Mouse (Mus musculus) thymus, adult 2 months (tissue): ENCODE measurements around the gene Pofut2. TPM values are rescaled to one million over a fixed set of nuclear protein-coding genes. Genes with fewer than 3 reads are reported as not detected.

Experiments
- DNase-seq: peaks from one replicate; pipeline ENCODE4 v3.0.0; 2021
- H3K27ac ChIP-seq: fragments of 200-500 bp; 2 replicates; pipeline ENCODE4 v1.5.1; 2012; ENCODE audit warnings: low read length, control low read depth; ENCODE audit not compliant: control insufficient read depth, insufficient read depth
- H3K27me3 ChIP-seq: fragments of 200-500 bp; 2 replicates; pipeline ENCODE4 v1.6.1; 2012; ENCODE audit warnings: mild to moderate bottlenecking, low read length, moderate library complexity, mixed read lengths; ENCODE audit not compliant: control insufficient read depth, insufficient read depth
- H3K36me3 ChIP-seq: fragments of 200-500 bp; 2 replicates; pipeline ENCODE4 v1.6.1; 2012; ENCODE audit warnings: mild to moderate bottlenecking, low read length, moderate library complexity; ENCODE audit not compliant: control insufficient read depth, insufficient read depth
- H3K4me1 ChIP-seq: fragments of 200-500 bp; replicated peaks from 2 replicates; pipeline ENCODE4 v1.6.1; 2012; ENCODE audit warnings: low read length; ENCODE audit not compliant: control insufficient read depth, insufficient read depth
- H3K4me3 ChIP-seq: fragments of 200-500 bp; 2 replicates; pipeline ENCODE4 v1.5.1; 2012; ENCODE audit warnings: mild to moderate bottlenecking, low read length, control low read depth, moderate library complexity; ENCODE audit not compliant: control insufficient read depth, insufficient read depth
- CTCF ChIP-seq: fragments of 200-500 bp; IDR thresholded peaks from 2 replicates; pipeline ENCODE4 v1.5.1; 2012; ENCODE audit warnings: mild to moderate bottlenecking, control low read depth, low read length, moderate library complexity, borderline replicate concordance; ENCODE audit not compliant: control insufficient read depth, poor library complexity, insufficient read depth; ENCODE audit errors: extremely low read depth
- POLR2A ChIP-seq: fragments of 200-500 bp; IDR thresholded peaks from 2 replicates; pipeline ENCODE4 v1.6.1; 2012; ENCODE audit warnings: mild to moderate bottlenecking, low read length, control low read depth, moderate library complexity; ENCODE audit not compliant: control insufficient read depth, poor library complexity, insufficient read depth; ENCODE audit errors: extremely low read depth
- WGBS: fragments of 180-500 bp; shearing (Covaris S2); methylation state at CpG from one replicate; pipeline ENCODE4 v1.1.7; 2018; 5-methylcytosine and 5-hydroxymethylcytosine counted together
- polyA plus RNA-seq: library from polyadenylated mRNA; depleted of rRNA; stranded (reverse); fragments of >200 nt; gene quantifications from 2 replicates; pipeline ENCODE4 v1.2.3, GENCODE M21; 2012; rRNA removed

Gene Pofut2
- polyA plus RNA-seq, result 50.4 and 60.0 TPM in 2 replicates

DNA sequence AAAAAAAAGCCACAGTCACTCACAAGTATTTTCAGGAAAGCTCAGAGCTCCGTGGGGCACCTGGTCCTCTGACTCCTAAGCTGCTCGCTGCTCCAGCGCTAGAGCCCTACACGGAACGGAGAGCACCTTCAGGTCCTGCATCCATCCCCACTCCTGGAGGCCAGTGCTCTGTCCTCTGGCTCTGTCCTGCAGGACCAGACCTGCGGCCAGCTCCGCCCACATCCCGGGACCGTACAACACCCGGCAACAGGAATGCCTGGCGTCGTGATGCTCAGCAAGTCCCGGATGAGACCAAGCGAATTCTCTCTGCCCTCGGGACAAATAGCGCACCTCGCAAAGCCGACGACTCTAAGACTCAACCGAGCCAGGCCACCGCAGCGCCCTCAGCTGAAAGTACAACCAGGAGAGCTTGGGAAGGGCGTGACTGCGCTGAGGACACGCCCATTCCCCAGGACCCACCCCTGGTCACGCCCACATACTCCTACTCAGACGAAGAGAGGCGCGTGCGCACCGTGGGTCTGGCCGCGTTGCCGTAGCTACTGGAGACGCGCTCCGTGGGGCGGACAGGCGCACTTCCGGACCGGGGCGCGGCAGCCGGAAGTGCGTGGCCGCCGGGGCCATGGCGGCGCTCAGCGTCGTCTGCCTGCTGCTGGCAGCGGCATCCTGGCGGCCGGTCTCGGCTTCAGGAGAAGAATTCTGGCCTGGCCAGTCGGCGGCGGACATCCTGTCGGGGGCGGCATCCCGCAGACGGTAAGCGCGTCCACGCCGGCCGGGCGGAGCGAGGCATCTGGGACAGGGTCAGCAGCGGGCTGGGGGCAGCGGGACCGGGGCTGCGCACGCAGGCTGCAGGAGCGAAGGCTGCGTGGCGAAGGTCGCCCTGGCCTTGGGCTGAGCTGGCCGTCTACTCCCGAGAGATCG, at the start of gene Pofut2:
Gene Pofut2, plus strand, starts transcription at position 515 of the 918 bp plus-strand sequence.
- TF ChIP-seq POLR2A, result peak; percentile 96
- TF ChIP-seq CTCF, result peak; percentile 67; the same call in 1 of the 2 replicates
- peak; percentile 94 for DNase-seq
- Histone ChIP-seq H3K4me1 (peaks cover 3% of the 10 kb centered on the region), H3K4me3 (peak within 1 kb of the TSS; percentile 78), H3K27ac (no peak within 1 kb of the TSS), H3K36me3 (no peaks in the 10 kb centered on the region), H3K27me3 (no peaks in the 10 kb centered on the region)
- under 1% methylated on average over 81 of the region's 81 CpGs for WGBS

DNA sequence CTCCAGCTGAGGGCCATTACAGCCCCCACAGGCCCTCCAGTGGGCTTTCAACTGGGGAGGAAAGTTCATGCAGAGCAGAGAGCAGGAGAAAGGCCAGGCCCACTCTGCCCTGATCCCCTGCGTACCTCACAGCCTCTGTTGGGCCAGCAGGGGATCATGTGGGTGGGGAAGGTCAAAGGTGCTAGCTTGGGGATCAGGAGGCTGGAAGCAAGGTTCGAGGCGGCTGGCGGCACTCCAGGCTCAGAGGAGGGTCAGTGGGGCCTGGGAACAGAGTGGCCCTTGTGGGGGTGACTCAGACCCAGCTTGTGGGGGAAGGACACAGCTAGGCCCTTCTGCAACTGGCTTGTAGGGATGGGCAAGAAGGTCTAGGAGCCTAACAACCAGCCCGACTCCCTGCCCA, 49.8 kb upstream of the Pofut2 start:
- Histone ChIP-seq H3K4me3 (no peak overlapping the region), H3K27me3 (no peaks in the 10 kb centered on the region), H3K36me3 (no peaks in the 10 kb centered on the region), H3K27ac (no peak overlapping the region), H3K4me1 (no peaks in the 10 kb centered on the region)
- 91% methylated on average over 5 of the region's 5 CpGs for WGBS
- no peak for TF ChIP-seq CTCF
- TF ChIP-seq POLR2A, result no peak
- DNase-seq, result no peak

DNA sequence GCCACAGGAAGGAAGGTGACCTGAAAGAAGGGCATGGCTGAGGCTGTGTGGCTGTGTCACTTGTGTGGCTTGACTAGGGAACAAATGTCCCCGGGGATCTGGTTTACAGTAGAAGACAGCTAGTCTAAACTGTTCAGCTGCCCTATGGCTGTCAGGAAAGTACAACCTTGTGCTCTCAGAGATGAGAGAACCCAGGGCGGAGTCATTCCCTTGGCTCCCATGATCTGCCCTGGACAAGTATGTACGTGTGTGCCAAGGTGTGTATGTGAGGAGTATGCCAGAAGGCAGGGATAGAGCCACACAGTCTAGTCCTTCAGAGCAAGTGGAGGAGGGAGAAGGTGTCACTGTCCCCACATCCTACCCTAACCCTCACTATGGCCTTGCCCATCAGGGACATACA, 48.4 kb upstream of the Pofut2 start:
- DNase-seq, result no peak
- no peak overlapping the region for H3K4me3 ChIP-seq
- WGBS, result 77% methylated on average over 3 of the region's 3 CpGs
- no peaks in the 10 kb centered on the region for H3K27me3 ChIP-seq
- H3K27ac ChIP-seq, result no peak overlapping the region
- H3K36me3 ChIP-seq, result no peaks in the 10 kb centered on the region
- H3K4me1 ChIP-seq, result no peaks in the 10 kb centered on the region
- TF ChIP-seq POLR2A, result no peak
- TF ChIP-seq CTCF, result no peak

DNA sequence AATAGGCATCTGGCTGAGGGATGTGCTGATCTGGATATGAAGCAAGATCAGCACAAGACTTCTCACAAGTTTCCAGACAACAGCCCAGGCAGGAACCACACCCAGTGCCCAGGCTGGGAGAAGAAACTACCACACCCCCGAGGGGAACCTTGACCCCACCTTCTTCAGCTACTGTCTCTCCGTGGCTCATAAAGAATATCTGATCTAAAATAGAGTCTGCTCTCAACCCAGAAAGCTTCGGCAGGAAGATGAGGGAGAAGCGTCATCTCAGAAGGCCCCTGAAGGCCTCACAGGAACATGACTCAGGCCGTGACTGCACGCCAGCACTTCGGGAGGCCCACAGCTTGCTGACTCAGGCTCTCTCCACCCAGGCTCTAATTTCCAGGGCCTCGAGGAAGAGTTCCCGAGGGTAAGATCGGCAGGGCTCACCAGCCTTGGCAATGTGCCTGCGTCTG, 47.9 kb upstream of the Pofut2 start:
- Histone ChIP-seq H3K4me3 (no peak overlapping the region), H3K36me3 (no peaks in the 10 kb centered on the region), H3K27ac (no peak overlapping the region), H3K27me3 (no peaks in the 10 kb centered on the region), H3K4me1 (no peaks in the 10 kb centered on the region)
- TF ChIP-seq CTCF (no peak), POLR2A (no peak)
- DNase-seq, result no peak
- 37% methylated on average over 11 of the region's 11 CpGs for WGBS

DNA sequence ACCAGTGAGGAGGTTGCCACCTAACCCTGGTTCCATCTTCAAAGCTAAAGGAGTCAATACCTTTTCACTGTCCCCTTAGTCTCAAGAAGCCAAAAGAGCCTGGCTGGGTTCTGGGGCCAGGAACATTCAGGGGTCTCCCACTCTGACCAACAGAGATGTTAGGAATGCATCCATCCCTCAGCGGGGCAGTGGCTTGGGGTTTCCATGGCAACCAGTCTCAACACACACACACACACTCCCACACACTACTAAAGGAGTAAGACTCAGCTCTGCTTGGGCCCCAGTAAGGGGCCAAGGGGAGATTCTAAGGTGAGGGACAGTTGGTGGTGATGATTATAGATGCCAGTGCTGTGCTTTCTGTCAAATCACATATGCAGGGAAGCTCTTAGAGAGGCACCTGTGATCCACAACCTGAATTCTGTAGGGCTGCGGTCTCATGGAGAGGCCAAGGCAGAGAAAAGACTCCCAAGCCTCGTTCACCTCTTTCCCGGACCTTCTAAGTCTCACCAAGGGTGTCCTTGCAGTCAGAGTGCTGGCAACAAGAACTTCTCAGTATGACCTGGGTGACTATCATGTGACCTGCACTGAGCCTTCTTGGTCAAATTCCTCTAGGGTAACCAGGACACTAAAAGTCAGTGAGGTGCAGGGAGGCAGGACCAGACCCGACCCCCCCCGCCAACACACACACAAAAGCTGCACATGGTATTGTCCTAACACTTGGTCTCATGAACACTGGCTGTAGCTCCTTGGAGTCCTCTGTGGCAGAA, 46.5 kb upstream of the Pofut2 start:
- H3K36me3 ChIP-seq, result no peaks in the 10 kb centered on the region
- no peak for DNase-seq
- H3K27me3 ChIP-seq, result no peaks in the 10 kb centered on the region
- no peak overlapping the region for H3K4me3 ChIP-seq
- no peak overlapping the region for H3K27ac ChIP-seq
- WGBS, result 98% methylated on average over 6 of the region's 6 CpGs
- no peaks in the 10 kb centered on the region for H3K4me1 ChIP-seq
- no peak for TF ChIP-seq POLR2A
- no peak for TF ChIP-seq CTCF

DNA sequence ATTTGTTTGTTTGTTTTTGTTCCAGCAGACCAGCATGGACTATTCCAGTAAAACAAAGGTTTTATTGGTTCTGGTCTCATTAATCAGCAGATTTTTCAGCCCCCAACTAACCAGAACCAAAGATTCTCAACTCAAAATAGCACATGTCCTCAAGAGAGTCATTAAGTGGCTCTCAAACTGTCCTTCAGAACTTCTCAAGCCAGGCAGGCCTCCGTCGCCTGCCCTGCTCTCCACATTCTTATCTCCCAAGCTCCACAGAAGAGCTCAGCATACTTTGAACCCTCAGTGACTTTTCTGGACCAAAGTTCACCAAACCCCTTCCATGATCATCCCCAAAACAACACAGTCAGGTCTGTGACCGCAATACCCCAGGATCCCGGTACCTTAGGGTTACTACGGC, 45.5 kb upstream of the Pofut2 start:
- WGBS, result 96% methylated on average over 5 of the region's 5 CpGs
- Histone ChIP-seq H3K36me3 (no peaks in the 10 kb centered on the region), H3K4me3 (no peak overlapping the region), H3K27ac (no peak overlapping the region), H3K27me3 (no peaks in the 10 kb centered on the region), H3K4me1 (no peaks in the 10 kb centered on the region)
- DNase-seq, result no peak
- TF ChIP-seq POLR2A (no peak), CTCF (no peak)
